Mouse (Mus musculus): ENCODE data around the gene Arhgap11a.

DNA sequence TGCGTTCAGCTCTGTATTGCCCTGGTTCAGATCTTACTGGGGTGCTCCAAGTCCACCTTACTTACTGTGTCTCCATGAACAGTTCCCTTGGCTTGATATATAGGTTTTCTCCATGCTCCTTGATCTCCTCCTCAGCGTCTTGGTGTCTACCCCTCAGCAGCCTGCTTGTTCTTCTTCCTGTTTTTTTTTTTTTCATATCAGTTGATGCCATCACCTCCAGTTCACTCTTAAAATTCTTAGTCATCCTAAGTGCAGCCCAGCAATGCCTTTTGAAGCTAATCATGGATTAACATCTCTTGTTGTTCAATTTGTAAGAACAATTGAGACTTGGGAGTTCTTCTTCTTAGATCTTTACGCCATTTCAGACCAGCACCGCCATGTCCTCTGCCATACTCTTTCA lies 19.9 kb upstream of the Arhgap11a start:
- no peak for TF ChIP-seq CTCF (IDR thresholded peaks at IDR 0.05; ENCODE audit: extremely low read depth, insufficient read length, insufficient replicate concordance, low read depth, low read length)
- no peak for TF ChIP-seq POLR2A (IDR thresholded peaks at IDR 0.05; ENCODE audit: low read depth, low read length)

All from small intestine, adult 2 months (tissue).